Mouse (Mus musculus) lung, embryonic 15.5 days (tissue): ENCODE measurements at regions not wholly inside any gene's neighbourhood (a gene's known extent, or its start where the extent isn't known, plus 50 kb on each side); places are given as distances from the start of the nearest gene placed in this dataset.

Experiments used
- ATAC-seq: fragments of 200-750 bp; cut with Nextera tagmentation; 2 replicates; pipeline ENCODE4 v1.8.0; 2017; ENCODE audit warnings: moderate number of reproducible peaks, borderline replicate concordance; ENCODE audit not compliant: low FRiP score, low TSS enrichment; ENCODE audit errors: extremely low read depth
- H3K27ac ChIP-seq: fragments of 300-500 bp; sonication (generic); 2 replicates; pipeline ENCODE4 v1.5.1; 2015; ENCODE audit warnings: moderate library complexity, mild to moderate bottlenecking, inconsistent platforms
- H3K27me3 ChIP-seq: fragments of 300-500 bp; sonication (generic); 2 replicates; pipeline ENCODE4 v1.6.1; 2015; ENCODE audit warnings: inconsistent platforms
- H3K36me3 ChIP-seq: fragments of 300-500 bp; sonication (generic); 2 replicates; pipeline ENCODE4 v1.6.1; 2015; ENCODE audit warnings: inconsistent platforms
- H3K4me1 ChIP-seq: fragments of 300-500 bp; sonication (generic); 2 replicates; pipeline ENCODE4 v1.6.1; 2015; ENCODE audit warnings: inconsistent platforms
- H3K4me2 ChIP-seq: fragments of 300-500 bp; sonication (generic); 2 replicates; pipeline ENCODE4 v1.6.1; 2015; ENCODE audit warnings: inconsistent platforms, mild to moderate bottlenecking, moderate library complexity
- H3K4me3 ChIP-seq: fragments of 300-500 bp; sonication (generic); 2 replicates; pipeline ENCODE4 v1.5.1; 2015; ENCODE audit warnings: mild to moderate bottlenecking, inconsistent platforms
- H3K9ac ChIP-seq: fragments of 300-500 bp; sonication (generic); 2 replicates; pipeline ENCODE4 v1.6.1; 2015; ENCODE audit warnings: inconsistent platforms
- H3K9me3 ChIP-seq: fragments of 300-500 bp; sonication (generic); 2 replicates; pipeline ENCODE4 v1.6.1; 2016; ENCODE audit warnings: inconsistent platforms
- WGBS: fragments of 180-500 bp; shearing (Covaris S2); methylation state at CpG from one replicate; pipeline ENCODE4 v1.1.7; 2015; 5-methylcytosine and 5-hydroxymethylcytosine counted together

GRCm38 (mm10) chr17:14764796-14765195, 70.8 kb upstream of the Thbs2 start:
- WGBS = 31% methylated on average over 4 of the region's 4 CpGs

GRCm38 (mm10) chr17:14753095-14753494, 59.1 kb upstream of the Thbs2 start:
- ATAC-seq = no peak; the same call in 1 of the 2 replicates
- H3K27me3 ChIP-seq = no peaks in the 10 kb centered on the region
- H3K9me3 ChIP-seq = no peaks in the 10 kb centered on the region
- no peaks in the 10 kb centered on the region for H3K36me3 ChIP-seq
- H3K9ac ChIP-seq = no peak overlapping the region
- peaks cover 29% of the 10 kb centered on the region for H3K4me1 ChIP-seq
- 24% methylated on average over 5 of the region's 5 CpGs for WGBS
- no peak overlapping the region for H3K27ac ChIP-seq
- no peak overlapping the region for H3K4me3 ChIP-seq
- no peak overlapping the region for H3K4me2 ChIP-seq

More at GRCm38 (mm10) chr17:14764796-14765195, 70.8 kb upstream of the Thbs2 start:
- Histone ChIP-seq H3K27me3 (no peaks in the 10 kb centered on the region), H3K9me3 (no peaks in the 10 kb centered on the region), H3K4me2 (no peak overlapping the region), H3K4me3 (no peak overlapping the region), H3K9ac (no peak overlapping the region), H3K36me3 (no peaks in the 10 kb centered on the region), H3K27ac (no peak overlapping the region), H3K4me1 (no peaks in the 10 kb centered on the region)
- no peak for ATAC-seq

GRCm38 (mm10) chr17:14750519-14751145, 56.6 kb upstream of the Thbs2 start:
- Histone ChIP-seq H3K36me3 (no peaks in the 10 kb centered on the region), H3K9ac (no peak overlapping the region), H3K9me3 (no peaks in the 10 kb centered on the region), H3K4me1 (peaks cover 29% of the 10 kb centered on the region), H3K27me3 (no peaks in the 10 kb centered on the region), H3K27ac (peak overlapping the region; percentile 58; the same call in 1 of the 2 replicates), H3K4me2 (no peak overlapping the region), H3K4me3 (no peak overlapping the region)
- WGBS = 29% methylated on average over 3 of the region's 3 CpGs
- ATAC-seq = peak; percentile 70

- Histone ChIP-seq H3K4me3 (no peak overlapping the region), H3K4me2 (no peak overlapping the region), H3K36me3 (no peaks in the 10 kb centered on the region), H3K27ac (no peak overlapping the region), H3K9ac (no peak overlapping the region), H3K27me3 (no peaks in the 10 kb centered on the region), H3K9me3 (no peaks in the 10 kb centered on the region), H3K4me1 (peaks cover 29% of the 10 kb centered on the region)
- WGBS = 19% methylated on average over 2 of the region's 2 CpGs
- ATAC-seq = peak; percentile 84
Observed at GRCm38 (mm10) chr17:14749281-14749680, 55.2 kb upstream of the Thbs2 start.

DNA sequence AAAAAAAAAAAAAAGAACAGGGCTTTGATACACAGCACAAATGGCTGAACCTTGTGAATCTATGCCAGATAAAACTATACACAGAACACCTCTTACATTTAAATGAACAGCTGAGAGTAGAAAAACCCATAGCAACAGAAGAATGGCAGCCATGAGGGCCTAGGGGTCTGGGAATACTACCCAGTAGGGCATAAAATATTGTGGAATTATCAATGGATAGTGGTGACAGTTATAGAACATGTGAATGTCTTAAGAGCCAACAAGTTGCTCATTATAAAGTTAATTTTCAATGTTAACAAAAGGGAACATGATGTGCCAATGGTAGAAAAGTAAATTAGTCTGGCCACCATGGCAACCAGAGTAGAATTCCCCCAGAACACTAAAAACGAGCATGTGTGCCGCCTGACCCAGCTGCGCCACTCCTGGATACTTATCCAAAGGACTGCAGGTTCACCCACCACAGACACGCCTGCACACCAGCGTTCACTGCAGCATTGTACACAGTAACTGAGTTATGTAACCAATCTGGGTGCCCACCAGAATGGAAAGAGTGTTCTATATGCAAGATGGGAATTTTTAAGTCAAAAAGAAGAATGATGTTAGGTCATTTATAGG, 53.3 kb upstream of the Thbs2 start:
- H3K4me3 ChIP-seq = no peak overlapping the region
- 75% methylated on average over 5 of the region's 5 CpGs for WGBS
- H3K27ac ChIP-seq = no peak overlapping the region
- H3K36me3 ChIP-seq = no peaks in the 10 kb centered on the region
- no peak overlapping the region for H3K9ac ChIP-seq
- no peaks in the 10 kb centered on the region for H3K27me3 ChIP-seq
- no peak for ATAC-seq
- no peaks in the 10 kb centered on the region for H3K9me3 ChIP-seq
- H3K4me2 ChIP-seq = no peak overlapping the region
- H3K4me1 ChIP-seq = peaks cover 23% of the 10 kb centered on the region

DNA sequence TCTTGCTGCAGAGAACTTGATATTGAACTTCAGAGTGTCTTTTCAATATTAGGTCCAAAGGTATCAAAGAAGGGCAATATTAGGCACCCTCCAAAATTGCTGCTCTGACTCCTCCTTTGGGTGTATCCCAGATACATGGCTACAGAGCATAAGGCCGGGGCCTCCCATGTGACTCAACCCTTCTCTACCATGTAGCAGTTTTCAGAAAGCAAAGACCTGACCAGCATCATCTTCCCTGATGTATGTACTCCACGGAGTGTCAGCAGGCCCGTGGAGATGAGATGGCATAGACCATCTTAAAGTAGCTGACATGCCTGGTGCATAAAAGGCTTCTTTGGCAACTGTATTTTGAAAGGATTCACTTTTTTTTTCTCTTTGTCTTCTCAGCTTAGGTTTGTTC, 51.5 kb upstream of the Thbs2 start:
- H3K27ac ChIP-seq = no peak overlapping the region
- no peak overlapping the region for H3K4me2 ChIP-seq
- peaks cover 16% of the 10 kb centered on the region for H3K4me1 ChIP-seq
- no peak for ATAC-seq
- H3K4me3 ChIP-seq = no peak overlapping the region
- H3K27me3 ChIP-seq = no peaks in the 10 kb centered on the region
- 85% methylated on average over 3 of the region's 3 CpGs for WGBS
- no peak overlapping the region for H3K9ac ChIP-seq
- no peaks in the 10 kb centered on the region for H3K9me3 ChIP-seq
- H3K36me3 ChIP-seq = no peaks in the 10 kb centered on the region

- H3K9me3 ChIP-seq = no peaks in the 10 kb centered on the region
- no peaks in the 10 kb centered on the region for H3K36me3 ChIP-seq
- 77% methylated on average over 9 of the region's 9 CpGs for WGBS
- no peak overlapping the region for H3K9ac ChIP-seq
- no peak for ATAC-seq
- peaks cover 3% of the 10 kb centered on the region; the same call in 1 of the 2 replicates for H3K4me1 ChIP-seq
- no peaks in the 10 kb centered on the region for H3K27me3 ChIP-seq
- no peak overlapping the region for H3K4me3 ChIP-seq
- no peak overlapping the region for H3K27ac ChIP-seq
- no peak overlapping the region for H3K4me2 ChIP-seq
Observed at GRCm38 (mm10) chr17:14744010-14744409, 50.0 kb upstream of the Thbs2 start.
